Mouse (Mus musculus) midbrain, embryonic 16.5 days (tissue): ENCODE measurements around the gene Ifnab. TPM values are rescaled to one million over a fixed set of nuclear protein-coding genes. Genes with fewer than 3 reads are reported as not detected.

Experiments
- ATAC-seq: fragments of 200-750 bp; cut with Nextera tagmentation; 2 replicates; pipeline ENCODE4 v1.8.0; 2017; ENCODE audit warnings: moderate TSS enrichment
- H3K27ac ChIP-seq: fragments of 300-500 bp; sonication (generic); 2 replicates; pipeline ENCODE4 v1.5.1; 2014; ENCODE audit warnings: mild to moderate bottlenecking, low read length, mixed read lengths
- H3K27me3 ChIP-seq: fragments of 300-500 bp; sonication (generic); 2 replicates; pipeline ENCODE4 v1.6.1; 2014; ENCODE audit warnings: low read depth, low read length, mixed read lengths; ENCODE audit not compliant: control insufficient read depth, insufficient read depth
- H3K36me3 ChIP-seq: fragments of 300-500 bp; sonication (generic); 2 replicates; pipeline ENCODE4 v1.6.1; 2014; ENCODE audit warnings: mild to moderate bottlenecking, low read length, moderate library complexity, mixed read lengths; ENCODE audit not compliant: control insufficient read depth, insufficient read depth
- H3K4me1 ChIP-seq: fragments of 300-500 bp; sonication (generic); 2 replicates; pipeline ENCODE4 v1.6.1; 2014; ENCODE audit warnings: mild to moderate bottlenecking, low read length, mixed read lengths; ENCODE audit not compliant: control insufficient read depth, insufficient read depth
- H3K4me2 ChIP-seq: fragments of 300-500 bp; sonication (generic); 2 replicates; pipeline ENCODE4 v1.6.1; 2014; ENCODE audit warnings: mild to moderate bottlenecking, low read length, mixed read lengths
- H3K4me3 ChIP-seq: fragments of 300-500 bp; sonication (generic); 2 replicates; pipeline ENCODE4 v1.5.1; 2014; ENCODE audit warnings: low read depth, mild to moderate bottlenecking, low read length, moderate library complexity, mixed read lengths
- H3K9ac ChIP-seq: fragments of 300-500 bp; sonication (generic); 2 replicates; pipeline ENCODE4 v1.6.1; 2014; ENCODE audit warnings: low read depth, low read length, mixed read lengths
- H3K9me3 ChIP-seq: fragments of 300-500 bp; sonication (generic); replicated peaks from 2 replicates; pipeline ENCODE4 v1.6.1; 2014; ENCODE audit warnings: mild to moderate bottlenecking, low read length, mixed read lengths; ENCODE audit not compliant: control insufficient read depth, poor library complexity, severe bottlenecking
- WGBS: fragments of 180-500 bp; shearing (Covaris S2); extraction: QIAGEN DNeasy Blood & Tissue Kit; methylation state at CpG from one replicate; pipeline ENCODE4 v1.1.7; 2014; 5-methylcytosine and 5-hydroxymethylcytosine counted together
- polyA plus RNA-seq: library from polyadenylated mRNA; unstranded; fragments of >200 nt; fragmentation: Nextera tagmentation; extraction: Ambion mirVana; gene quantifications from 2 replicates; pipeline ENCODE4 v1.2.1, GENCODE M21; 2015

Ifnab gene
- polyA plus RNA-seq = not detected in 2 replicates

- no peaks in the 10 kb centered on the region for H3K9me3 ChIP-seq
- H3K36me3 ChIP-seq = no peaks in the 10 kb centered on the region
- no peak within 1 kb of the TSS for H3K4me3 ChIP-seq
- H3K27me3 ChIP-seq = no peaks in the 10 kb centered on the region
- no peak within 1 kb of the TSS for H3K9ac ChIP-seq
- no peak within 1 kb of the TSS for H3K27ac ChIP-seq
- ATAC-seq = no peak
- no peaks in the 10 kb centered on the region for H3K4me1 ChIP-seq
- no peak within 1 kb of the TSS for H3K4me2 ChIP-seq
- 56% methylated on average over 2 of the region's 2 CpGs for WGBS
Observed at GRCm38 (mm10) chr4:88691259-88691658, at the start of gene Ifnab. Ifnab (minus strand) TSS chr4:88691359.

GRCm38 (mm10) chr4:88739036-88739435 is 47.9 kb upstream of the Ifnab start:
- ATAC-seq = no peak

GRCm38 (mm10) chr4:88738480-88738879 is 47.3 kb upstream of the Ifnab start:
- Histone ChIP-seq H3K4me2 (no peak overlapping the region), H3K9me3 (no peaks in the 10 kb centered on the region)

More at GRCm38 (mm10) chr4:88739036-88739435, 47.9 kb upstream of the Ifnab start:
- H3K27me3 ChIP-seq = no peaks in the 10 kb centered on the region
- no peak overlapping the region for H3K9ac ChIP-seq
- no peaks in the 10 kb centered on the region for H3K4me1 ChIP-seq
- 91% methylated on average over 6 of the region's 6 CpGs for WGBS
- H3K36me3 ChIP-seq = no peaks in the 10 kb centered on the region
- no peak overlapping the region for H3K4me3 ChIP-seq
- no peak overlapping the region for H3K27ac ChIP-seq
- no peaks in the 10 kb centered on the region for H3K9me3 ChIP-seq
- no peak overlapping the region for H3K4me2 ChIP-seq

GRCm38 (mm10) chr4:88727324-88727723 is 36.2 kb upstream of the Ifnab start:
- H3K27ac ChIP-seq = no peak overlapping the region
- H3K4me2 ChIP-seq = no peak overlapping the region
- no peak overlapping the region for H3K9ac ChIP-seq
- H3K27me3 ChIP-seq = no peaks in the 10 kb centered on the region
- H3K9me3 ChIP-seq = no peaks in the 10 kb centered on the region
- no peaks in the 10 kb centered on the region for H3K36me3 ChIP-seq
- ATAC-seq = no peak
- H3K4me1 ChIP-seq = no peaks in the 10 kb centered on the region
- no peak overlapping the region for H3K4me3 ChIP-seq
- 3% methylated on average over 1 of the region's 1 CpGs for WGBS

More at GRCm38 (mm10) chr4:88738480-88738879, 47.3 kb upstream of the Ifnab start:
- 6% methylated on average over 2 of the region's 2 CpGs for WGBS
- Histone ChIP-seq H3K36me3 (no peaks in the 10 kb centered on the region), H3K27ac (no peak overlapping the region), H3K9ac (no peak overlapping the region), H3K4me1 (no peaks in the 10 kb centered on the region), H3K4me3 (no peak overlapping the region), H3K27me3 (no peaks in the 10 kb centered on the region)
- ATAC-seq = no peak

- Histone ChIP-seq H3K4me3 (no peak overlapping the region), H3K9ac (no peak overlapping the region), H3K36me3 (no peaks in the 10 kb centered on the region), H3K4me1 (no peaks in the 10 kb centered on the region), H3K4me2 (no peak overlapping the region), H3K9me3 (no peaks in the 10 kb centered on the region), H3K27ac (no peak overlapping the region), H3K27me3 (no peaks in the 10 kb centered on the region)
- no peak for ATAC-seq
- 91% methylated on average over 6 of the region's 6 CpGs for WGBS
Observed at GRCm38 (mm10) chr4:88726727-88727126, 35.6 kb upstream of the Ifnab start.

- no peak overlapping the region for H3K27ac ChIP-seq
- H3K4me1 ChIP-seq = peaks cover 22% of the 10 kb centered on the region
- H3K9me3 ChIP-seq = no peaks in the 10 kb centered on the region
- no peaks in the 10 kb centered on the region for H3K27me3 ChIP-seq
- no peak overlapping the region for H3K4me2 ChIP-seq
- no peak overlapping the region for H3K4me3 ChIP-seq
- 74% methylated on average over 8 of the region's 8 CpGs for WGBS
- H3K9ac ChIP-seq = no peak overlapping the region
- no peak for ATAC-seq
- peaks cover 5% of the 10 kb centered on the region; the same call in 1 of the 2 replicates for H3K36me3 ChIP-seq
Observed at GRCm38 (mm10) chr4:88723497-88724090, 32.4 kb upstream of the Ifnab start.

GRCm38 (mm10) chr4:88721791-88722721 is 30.9 kb upstream of the Ifnab start, which contains the start of the genes Gm26566 and Klhl9:
Gm26566 (plus strand) TSS chr4:88721805.
Klhl9 (minus strand) TSS chr4:88722465.
- Histone ChIP-seq H3K36me3 (peaks cover 5% of the 10 kb centered on the region; the same call in 1 of the 2 replicates), H3K27ac (peak within 1 kb of the TSS; percentile 98), H3K4me3 (peak within 1 kb of the TSS; percentile 96), H3K4me2 (peak within 1 kb of the TSS; percentile 71), H3K9ac (peak within 1 kb of the TSS; percentile 99), H3K4me1 (peaks cover 29% of the 10 kb centered on the region), H3K9me3 (no peaks in the 10 kb centered on the region), H3K27me3 (no peaks in the 10 kb centered on the region)
- WGBS = under 1% methylated on average over 80 of the region's 82 CpGs
- peak; percentile 98 for ATAC-seq

GRCm38 (mm10) chr4:88718715-88719114 is 27.6 kb upstream of the Ifnab start:
- Histone ChIP-seq H3K4me3 (peak overlapping the region; percentile 35), H3K27ac (no peak overlapping the region), H3K9me3 (no peaks in the 10 kb centered on the region), H3K36me3 (peaks cover 8% of the 10 kb centered on the region; the same call in 1 of the 2 replicates), H3K4me1 (peaks cover 34% of the 10 kb centered on the region), H3K4me2 (peak overlapping the region; percentile 63), H3K27me3 (no peaks in the 10 kb centered on the region), H3K9ac (peak overlapping the region; percentile 38; the same call in 1 of the 2 replicates)
- ATAC-seq = no peak
- WGBS = 38% methylated on average over 1 of the region's 1 CpGs

- peaks cover 21% of the 10 kb centered on the region for H3K4me1 ChIP-seq
- no peak for ATAC-seq
- H3K4me3 ChIP-seq = no peak overlapping the region
- H3K4me2 ChIP-seq = no peak overlapping the region
- no peak overlapping the region for H3K9ac ChIP-seq
- H3K27me3 ChIP-seq = no peaks in the 10 kb centered on the region
- H3K9me3 ChIP-seq = no peaks in the 10 kb centered on the region
- no peak overlapping the region for H3K27ac ChIP-seq
- peaks cover 4% of the 10 kb centered on the region; the same call in 1 of the 2 replicates for H3K36me3 ChIP-seq
Observed at GRCm38 (mm10) chr4:88715059-88715458, 23.9 kb upstream of the Ifnab start.
